Mouse (Mus musculus): ENCODE results near the gene Cln5. TPM values are rescaled to one million over a fixed set of nuclear protein-coding genes. Genes with fewer than 3 reads are reported as not detected.

The Cln5 gene
- polyA plus RNA-seq, 1 experiment from 2014 or later: 29.3 TPM

- DNase-seq (ENCODE audit: low spot score): no peak
- H3K4me2 ChIP-seq (replicated peaks; ENCODE audit: low read depth, low read length): no peak overlapping the region
Observed at GRCm38 (mm10) chr14:103125756-103126155, 55.7 kb downstream of the Cln5 start.

More at GRCm38 (mm10) chr14:103125756-103126155, 55.7 kb downstream of the Cln5 start:
- WGBS: 94% methylated on average over 6 of the region's 6 CpGs
- H3K4me1 ChIP-seq (replicated peaks; ENCODE audit: control insufficient read depth, insufficient read depth, low read length): no peaks in the 10 kb centered on the region
- H3K9me3 ChIP-seq (ENCODE audit: control insufficient read depth, low read length): no peaks in the 10 kb centered on the region
- no peaks in the 10 kb centered on the region; the same call in 1 of the 2 replicates for H3K36me3 ChIP-seq (ENCODE audit: control insufficient read depth, insufficient read depth, low read length)
- no peak for ATAC-seq (ENCODE audit: low FRiP score)
- H3K27ac ChIP-seq (ENCODE audit: low read depth, low read length): no peak overlapping the region
- H3K4me3 ChIP-seq (ENCODE audit: low read depth, low read length): no peak overlapping the region
- H3K9ac ChIP-seq (ENCODE audit: low read depth, low read length): no peak overlapping the region
- no peaks in the 10 kb centered on the region for H3K27me3 ChIP-seq (ENCODE audit: control insufficient read depth, insufficient read depth, low read length)

Other genes with a start within 250 kb of the Cln5 start
- gene Kctd12, start 87.6 kb upstream of the Cln5 start, polyA plus RNA-seq (2014; fragmentation: Nextera tagmentation; extraction: Ambion mirVana): 13.3 and 15.9 TPM in 2 replicates
- gene Acod1, start 23.2 kb upstream of the Cln5 start, polyA plus RNA-seq (2014; fragmentation: Nextera tagmentation; extraction: Ambion mirVana): not detected in 2 replicates
- 25.7 and 30.9 TPM in 2 replicates for gene Fbxl3, start 29.4 kb downstream of the Cln5 start, polyA plus RNA-seq (2014; fragmentation: Nextera tagmentation; extraction: Ambion mirVana)

All from hindbrain, embryonic 11.5 days (tissue).